In genomic region chr15:62714265-62714664, GRCm38 (mm10) we compare ENCODE assay signal across 23 mouse cellular contexts.
DNase-seq lines count a peak whose midpoint lies in the region; ATAC-seq and TF ChIP-seq lines count a peak whose summit lies in the region.
"Had no signal": no experiment of that assay in that cellular context is flagged by ENCODE, and none has a peak within 500 bp of the region (broad histone marks: within the 10 kb centered on the region; RNA-seq: fewer than 3 reads in every experiment).

No protein-coding gene starts in this region.

- H3K9ac ChIP-seq in lung, postnatal 0 days (replicated peaks; ENCODE audit: low read depth) = no peak overlapping the region
- H3K9ac ChIP-seq in liver, embryonic 16.5 days (ENCODE audit: low read depth, low read length) = no peak overlapping the region
- H3K9ac ChIP-seq in stomach, postnatal 0 days (ENCODE audit: low read length) = no peak overlapping the region
- H3K9ac ChIP-seq in midbrain, embryonic 15.5 days = no peak overlapping the region
- H3K9ac ChIP-seq: forebrain, postnatal 0 days; heart, embryonic 15.5 days; hindbrain, embryonic 15.5 days; intestine, embryonic 15.5 days; midbrain, embryonic 12.5 days; neural tube, embryonic 12.5 days had no signal

- H3K4me2 ChIP-seq in lung, postnatal 0 days (replicated peaks; ENCODE audit: low read depth, low read length) = no peak overlapping the region
- H3K4me2 ChIP-seq in liver, embryonic 16.5 days (ENCODE audit: low read depth, low read length) = no peak overlapping the region
- no peak overlapping the region for H3K4me2 ChIP-seq in stomach, postnatal 0 days (replicated peaks; ENCODE audit: low read depth)
- no peak overlapping the region for H3K4me2 ChIP-seq in midbrain, embryonic 15.5 days
- H3K4me2 ChIP-seq: heart, embryonic 15.5 days; hindbrain, embryonic 15.5 days; intestine, embryonic 15.5 days; midbrain, embryonic 12.5 days; neural tube, embryonic 12.5 days had no signal

- DNase-seq in adrenal gland, postnatal 10 days = peak; percentile 6
- DNase-seq in adrenal gland, adult 8-10 months = no peak
- DNase-seq in lung, postnatal 0 days (ENCODE audit: low spot score) = peak; percentile 18
- DNase-seq in lung, postnatal 10 days = no peak
- peak; percentile 47 for DNase-seq in stomach, postnatal 0 days (ENCODE audit: low spot score)
- no peak for DNase-seq in gastrocnemius, postnatal 14 days
- DNase-seq: cerebellum, adult 18-20 months; cerebellum, postnatal 25 days; forebrain, postnatal 0 days; gastrocnemius, adult 2 months; heart, postnatal 4 days; right cerebral cortex, postnatal 14 days; thymus, postnatal 25 days had no signal

- H3K4me1 ChIP-seq in lung, postnatal 0 days (ENCODE audit: insufficient read depth, low read depth, low read length) = 0 out of 2 replicates have a peak, but pooled peaks cover 6% of the 10 kb centered on the region
- no peaks in the 10 kb centered on the region for H3K4me1 ChIP-seq in liver, embryonic 16.5 days (ENCODE audit: control insufficient read depth, low read depth, low read length)
- no peaks in the 10 kb centered on the region for H3K4me1 ChIP-seq in stomach, postnatal 0 days (replicated peaks; ENCODE audit: control insufficient read depth, insufficient read depth)
- H3K4me1 ChIP-seq in midbrain, embryonic 15.5 days = no peaks in the 10 kb centered on the region
- H3K4me1 ChIP-seq: forebrain, embryonic 10.5 days; heart, embryonic 15.5 days; hindbrain, embryonic 15.5 days; midbrain, embryonic 12.5 days; neural tube, embryonic 12.5 days had no signal

- no peaks in the 10 kb centered on the region for H3K27me3 ChIP-seq in lung, postnatal 0 days (replicated peaks; ENCODE audit: insufficient read depth, low read length)
- no peaks in the 10 kb centered on the region for H3K27me3 ChIP-seq in liver, embryonic 16.5 days (ENCODE audit: control insufficient read depth, insufficient read depth, low read depth, low read length)
- H3K27me3 ChIP-seq in stomach, postnatal 0 days (ENCODE audit: control insufficient read depth, insufficient read depth, low read length) = no peaks in the 10 kb centered on the region
- H3K27me3 ChIP-seq in midbrain, embryonic 15.5 days (replicated peaks) = no peaks in the 10 kb centered on the region
- H3K27me3 ChIP-seq: heart, embryonic 15.5 days; hindbrain, embryonic 15.5 days; intestine, embryonic 15.5 days; midbrain, embryonic 12.5 days; neural tube, embryonic 12.5 days; Patski had no signal

- WGBS in lung, postnatal 0 days = 33% methylated on average over 3 of the region's 3 CpGs
- 38% methylated on average over 3 of the region's 3 CpGs for WGBS in liver, embryonic 16.5 days (ENCODE audit: insufficient replicate concordance)
- whole genome bisulfite sequencing in stomach, postnatal 0 days = 26% methylated on average over 3 of the region's 3 CpGs
- 48% methylated on average over 3 of the region's 3 CpGs for WGBS in midbrain, embryonic 15.5 days

- ATAC-seq in lung, postnatal 0 days = peak; percentile 11; the same call in 1 of the 2 replicates
- ATAC-seq in liver, embryonic 16.5 days (ENCODE audit: low read depth) = peak; percentile 62
- 0 out of 2 replicates have a peak, but pooled peaks have one; percentile 52 for ATAC-seq in stomach, postnatal 0 days (ENCODE audit: low FRiP score, low TSS enrichment)
- no peak for ATAC-seq in midbrain, embryonic 15.5 days (replicated peaks)
- ATAC-seq: CD4-positive, CD25-positive, alpha-beta regulatory T cell, adult 4 months; forebrain, postnatal 0 days; intestine, embryonic 15.5 days; Patski had no signal

- TF ChIP-seq EP300 in lung, postnatal 0 days (IDR thresholded peaks at IDR 0.05) = 0 out of 2 replicates have a peak, but pooled peaks have one; percentile 38
- no peak for TF ChIP-seq EP300 in stomach, postnatal 0 days (optimal IDR thresholded peaks at IDR 0.05)

- H3K36me3 ChIP-seq in lung, postnatal 0 days (ENCODE audit: insufficient read depth, low read length) = no peaks in the 10 kb centered on the region
- no peaks in the 10 kb centered on the region for H3K36me3 ChIP-seq in liver, embryonic 16.5 days (ENCODE audit: control insufficient read depth, insufficient read depth)
- no peaks in the 10 kb centered on the region for H3K36me3 ChIP-seq in stomach, postnatal 0 days (ENCODE audit: control insufficient read depth, insufficient read depth, low read length)
- H3K36me3 ChIP-seq in midbrain, embryonic 15.5 days (replicated peaks) = no peaks in the 10 kb centered on the region
- H3K36me3 ChIP-seq: forebrain, embryonic 10.5 days; heart, embryonic 15.5 days; hindbrain, embryonic 15.5 days; intestine, embryonic 15.5 days; midbrain, embryonic 12.5 days; neural tube, embryonic 12.5 days had no signal

- TF ChIP-seq CTCF in lung, postnatal 0 days (IDR thresholded peaks at IDR 0.05) = no peak
- TF ChIP-seq CTCF in stomach, postnatal 0 days (IDR thresholded peaks at IDR 0.05; ENCODE audit: low read depth) = no peak

- intact Hi-C loops in gastrocnemius, postnatal 14 days (cut with DNase I; ENCODE audit: low total_unique reads) = no loop called here

- H3K9me3 ChIP-seq in lung, postnatal 0 days (ENCODE audit: low read length) = no peaks in the 10 kb centered on the region
- H3K9me3 ChIP-seq in liver, embryonic 16.5 days (replicated peaks; ENCODE audit: control insufficient read depth, low read length) = no peaks in the 10 kb centered on the region
- no peaks in the 10 kb centered on the region for H3K9me3 ChIP-seq in stomach, postnatal 0 days (ENCODE audit: control insufficient read depth, low read length)
- H3K9me3 ChIP-seq in midbrain, embryonic 15.5 days = no peaks in the 10 kb centered on the region
- H3K9me3 ChIP-seq: forebrain, embryonic 10.5 days; heart, embryonic 15.5 days; hindbrain, embryonic 15.5 days; intestine, embryonic 15.5 days; midbrain, embryonic 12.5 days; neural tube, embryonic 12.5 days had no signal

- no peak overlapping the region for H3K27ac ChIP-seq in lung, postnatal 0 days (ENCODE audit: low read length)
- H3K27ac ChIP-seq in liver, embryonic 16.5 days (ENCODE audit: low read length) = peak overlapping the region; percentile 56; the same call in 1 of the 2 replicates
- H3K27ac ChIP-seq in stomach, postnatal 0 days (replicated peaks) = no peak overlapping the region
- no peak overlapping the region for H3K27ac ChIP-seq in midbrain, embryonic 15.5 days
- H3K27ac ChIP-seq: forebrain, embryonic 10.5 days; gastrocnemius, adult 2 months; heart, embryonic 15.5 days; hindbrain, embryonic 15.5 days; intestine, embryonic 15.5 days; midbrain, embryonic 12.5 days; neural tube, embryonic 12.5 days had no signal

- no peak overlapping the region for H3K4me3 ChIP-seq in lung, postnatal 0 days (ENCODE audit: low read depth, low read length)
- H3K4me3 ChIP-seq in liver, embryonic 16.5 days (ENCODE audit: low read depth, low read length) = no peak overlapping the region
- H3K4me3 ChIP-seq in stomach, postnatal 0 days (ENCODE audit: low read depth, low read length) = no peak overlapping the region
- H3K4me3 ChIP-seq in midbrain, embryonic 15.5 days = no peak overlapping the region
- H3K4me3 ChIP-seq: forebrain, embryonic 10.5 days; gastrocnemius, adult 2 months; heart, embryonic 15.5 days; hindbrain, embryonic 15.5 days; intestine, embryonic 15.5 days; midbrain, embryonic 12.5 days; neural tube, embryonic 12.5 days had no signal

Comparison
In these comparisons a context has a peak if more than half of its experiments do, and no peak if none do; other contexts are left out.
1. DNase-seq: peak in adrenal gland, postnatal 10 days (single experiment), lung, postnatal 0 days (single experiment) and stomach, postnatal 0 days (single experiment); none in adrenal gland, adult 8-10 months (single experiment), lung, postnatal 10 days (single experiment) and gastrocnemius, postnatal 14 days (single experiment).